ENCODE assay signal across 7 mouse cellular contexts in genomic region chr15:27778256-27778655, GRCm38 (mm10).
DNase-seq lines count a peak whose midpoint lies in the region; ATAC-seq lines count a peak whose summit lies in the region.

No protein-coding gene starts in this region.

- no peaks in the 10 kb centered on the region for H3K27me3 ChIP-seq in liver, embryonic 12.5 days (replicated peaks)
- no peaks in the 10 kb centered on the region for H3K27me3 ChIP-seq in liver, embryonic 11.5 days (replicated peaks; ENCODE audit: control insufficient read depth, insufficient read depth, low read length)
- H3K27me3 ChIP-seq in embryonic facial prominence, embryonic 12.5 days = no peaks in the 10 kb centered on the region
- H3K27me3 ChIP-seq in hindbrain, embryonic 15.5 days = no peaks in the 10 kb centered on the region
- H3K27me3 ChIP-seq in neural tube, embryonic 13.5 days = no peaks in the 10 kb centered on the region

- ATAC-seq in liver, embryonic 12.5 days = no peak
- no peak; the same call in 1 of the 2 replicates for ATAC-seq in liver, embryonic 11.5 days (replicated peaks; ENCODE audit: low FRiP score)
- ATAC-seq in embryonic facial prominence, embryonic 12.5 days (ENCODE audit: insufficient number of reproducible peaks, insufficient read depth, low FRiP score, low TSS enrichment) = peak; percentile 49; the same call in 1 of the 2 replicates
- 0 out of 2 replicates have a peak, but pooled peaks have one; percentile 34 for ATAC-seq in hindbrain, embryonic 15.5 days (ENCODE audit: low FRiP score, low read depth)
- ATAC-seq in neural tube, embryonic 13.5 days (ENCODE audit: low read depth) = 0 out of 2 replicates have a peak, but pooled peaks have one; percentile 11

- no peak overlapping the region for H3K4me2 ChIP-seq in liver, embryonic 12.5 days
- H3K4me2 ChIP-seq in liver, embryonic 11.5 days = no peak overlapping the region
- peak overlapping the region; percentile 49 for H3K4me2 ChIP-seq in embryonic facial prominence, embryonic 12.5 days (replicated peaks)
- no peak overlapping the region for H3K4me2 ChIP-seq in hindbrain, embryonic 15.5 days
- peak overlapping the region; percentile 26 for H3K4me2 ChIP-seq in neural tube, embryonic 13.5 days

- WGBS in liver, embryonic 12.5 days (ENCODE audit: insufficient replicate concordance) = 47% methylated on average over 3 of the region's 3 CpGs
- 46% methylated on average over 3 of the region's 3 CpGs for WGBS in liver, embryonic 11.5 days
- WGBS in embryonic facial prominence, embryonic 12.5 days = 6% methylated on average over 3 of the region's 3 CpGs
- WGBS in hindbrain, embryonic 15.5 days = 17% methylated on average over 3 of the region's 3 CpGs
- 22% methylated on average over 3 of the region's 3 CpGs for WGBS in neural tube, embryonic 13.5 days

- H3K9ac ChIP-seq in liver, embryonic 12.5 days = no peak overlapping the region
- H3K9ac ChIP-seq in liver, embryonic 11.5 days (ENCODE audit: low read depth, low read length) = no peak overlapping the region
- no peak overlapping the region for H3K9ac ChIP-seq in embryonic facial prominence, embryonic 12.5 days
- H3K9ac ChIP-seq in hindbrain, embryonic 15.5 days = no peak overlapping the region
- no peak overlapping the region for H3K9ac ChIP-seq in neural tube, embryonic 13.5 days

- no peaks in the 10 kb centered on the region for H3K9me3 ChIP-seq in liver, embryonic 12.5 days (replicated peaks)
- no peaks in the 10 kb centered on the region for H3K9me3 ChIP-seq in liver, embryonic 11.5 days (ENCODE audit: control insufficient read depth, low read length)
- no peaks in the 10 kb centered on the region for H3K9me3 ChIP-seq in embryonic facial prominence, embryonic 12.5 days
- no peaks in the 10 kb centered on the region for H3K9me3 ChIP-seq in hindbrain, embryonic 15.5 days
- H3K9me3 ChIP-seq in neural tube, embryonic 13.5 days = no peaks in the 10 kb centered on the region

- DNase-seq in liver, embryonic 11.5 days (ENCODE audit: low spot score) = no peak
- no peak for DNase-seq in spleen, adult 18-20 months
- DNase-seq in frontal cortex, postnatal 25 days (ENCODE audit: low spot score in 2 of 2) = no peak

- H3K4me1 ChIP-seq in liver, embryonic 12.5 days = 0 out of 2 replicates have a peak, but pooled peaks cover 19% of the 10 kb centered on the region
- peaks cover 30% of the 10 kb centered on the region for H3K4me1 ChIP-seq in liver, embryonic 11.5 days (replicated peaks; ENCODE audit: control insufficient read depth, insufficient read depth, low read length)
- peaks cover 83% of the 10 kb centered on the region for H3K4me1 ChIP-seq in embryonic facial prominence, embryonic 12.5 days
- peaks cover 74% of the 10 kb centered on the region for H3K4me1 ChIP-seq in hindbrain, embryonic 15.5 days (replicated peaks)
- H3K4me1 ChIP-seq in neural tube, embryonic 13.5 days (replicated peaks) = peaks cover 84% of the 10 kb centered on the region

- no peak overlapping the region for H3K4me3 ChIP-seq in liver, embryonic 12.5 days
- no peak overlapping the region for H3K4me3 ChIP-seq in liver, embryonic 11.5 days (ENCODE audit: low read depth, low read length)
- H3K4me3 ChIP-seq in embryonic facial prominence, embryonic 12.5 days = no peak overlapping the region
- H3K4me3 ChIP-seq in hindbrain, embryonic 15.5 days = no peak overlapping the region
- H3K4me3 ChIP-seq in neural tube, embryonic 13.5 days = no peak overlapping the region

- H3K27ac ChIP-seq in liver, embryonic 12.5 days = peak overlapping the region; percentile 67; the same call in 1 of the 2 replicates
- no peak overlapping the region; the same call in 1 of the 2 replicates for H3K27ac ChIP-seq in liver, embryonic 11.5 days (ENCODE audit: low read depth, low read length)
- H3K27ac ChIP-seq in embryonic facial prominence, embryonic 12.5 days = peak overlapping the region; percentile 98
- peak overlapping the region; percentile 84 for H3K27ac ChIP-seq in hindbrain, embryonic 15.5 days (replicated peaks)
- peak overlapping the region; percentile 95 for H3K27ac ChIP-seq in neural tube, embryonic 13.5 days (replicated peaks)

- peaks cover 5% of the 10 kb centered on the region for H3K36me3 ChIP-seq in liver, embryonic 12.5 days
- H3K36me3 ChIP-seq in liver, embryonic 11.5 days (ENCODE audit: control insufficient read depth, insufficient read depth, low read length) = peaks cover 4% of the 10 kb centered on the region
- peaks cover 13% of the 10 kb centered on the region for H3K36me3 ChIP-seq in embryonic facial prominence, embryonic 12.5 days
- H3K36me3 ChIP-seq in hindbrain, embryonic 15.5 days = peaks cover 8% of the 10 kb centered on the region
- H3K36me3 ChIP-seq in neural tube, embryonic 13.5 days = peaks cover 9% of the 10 kb centered on the region

Comparison
In these comparisons a context has a peak if more than half of its experiments do, and no peak if none do; other contexts are left out.
1. ATAC-seq: peak in embryonic facial prominence, embryonic 12.5 days (single experiment), hindbrain, embryonic 15.5 days (single experiment) and neural tube, embryonic 13.5 days (single experiment); none in liver, embryonic 12.5 days (single experiment) and liver, embryonic 11.5 days (single experiment).
2. H3K4me2 ChIP-seq: peak in embryonic facial prominence, embryonic 12.5 days (single experiment) and neural tube, embryonic 13.5 days (single experiment); none in liver, embryonic 12.5 days (single experiment), liver, embryonic 11.5 days (single experiment) and hindbrain, embryonic 15.5 days (single experiment).